Mouse (Mus musculus) liver, embryonic 14.5 days (tissue): ENCODE data around the gene Tes. TPM values are rescaled to one million over a fixed set of nuclear protein-coding genes. Genes with fewer than 3 reads are reported as not detected.
"Not testable (repeated sequence)": the region's sequence is repeated elsewhere in the genome, so short reads cannot be mapped to it uniquely, and the experiment has no call there.

Source experiments
- ATAC-seq: fragments of 200-750 bp; cut with Nextera tagmentation; 2 replicates; pipeline ENCODE4 v1.8.0; 2017; ENCODE audit warnings: moderate number of reproducible peaks, mild to moderate bottlenecking, moderate library complexity; ENCODE audit not compliant: insufficient read depth
- DNase-seq, 3 experiments: peaks; one replicate each; pipeline ENCODE4 v3.0.0-alpha.2; 2012 to 2013; ENCODE audit warnings: low read depth in 3 of 3, low spot score in 3 of 3
- H3K27ac ChIP-seq: fragments of 300-500 bp; sonication (generic); 2 replicates; pipeline ENCODE4 v1.5.1; 2014; ENCODE audit warnings: moderate library complexity, mild to moderate bottlenecking, control low read depth, inconsistent platforms
- H3K27me3 ChIP-seq: fragments of 300-500 bp; sonication (generic); 2 replicates; pipeline ENCODE4 v1.6.1; 2014; ENCODE audit warnings: mild to moderate bottlenecking, low read length, moderate library complexity; ENCODE audit not compliant: control insufficient read depth, insufficient read depth
- H3K36me3 ChIP-seq: fragments of 300-500 bp; sonication (generic); replicated peaks from 2 replicates; pipeline ENCODE4 v1.6.1; 2014; ENCODE audit warnings: low read depth; ENCODE audit not compliant: control insufficient read depth, insufficient read depth
- H3K4me1 ChIP-seq, 2 experiments: fragments of 200-500 bp in 1 of 2; fragments of 300-500 bp in 1 of 2; sonication (generic) in 1 of 2; replicated peaks; 2 replicates each; pipeline ENCODE4 v1.6.1; 2012 to 2014; ENCODE audit warnings: antibody characterized with exemption in 1 of 2, inconsistent platforms in 1 of 2, low read length in 1 of 2; ENCODE audit not compliant: control insufficient read depth in 2 of 2, insufficient read depth in 2 of 2
- H3K4me2 ChIP-seq: fragments of 300-500 bp; sonication (generic); 2 replicates; pipeline ENCODE4 v1.6.1; 2014; ENCODE audit warnings: low read depth, mild to moderate bottlenecking, control low read depth, moderate library complexity
- H3K4me3 ChIP-seq, 2 experiments: fragments of 200-500 bp in 1 of 2; fragments of 300-500 bp in 1 of 2; sonication (generic) in 1 of 2; 2 replicates each; pipeline ENCODE4 v1.5.1; 2012 to 2014; ENCODE audit warnings: low read depth in 2 of 2, low read length in 2 of 2, mild to moderate bottlenecking in 2 of 2, control low read depth in 1 of 2, inconsistent platforms in 1 of 2, moderate library complexity in 1 of 2; ENCODE audit not compliant: insufficient read depth in 1 of 2
- H3K9ac ChIP-seq: fragments of 300-500 bp; sonication (generic); replicated peaks from 2 replicates; pipeline ENCODE4 v1.6.1; 2014; ENCODE audit warnings: mild to moderate bottlenecking, control low read depth, moderate library complexity
- H3K9me3 ChIP-seq: fragments of 300-500 bp; sonication (generic); 2 replicates; pipeline ENCODE4 v1.6.1; 2016; ENCODE audit warnings: low read length, mixed read lengths; ENCODE audit not compliant: control insufficient read depth
- CTCF ChIP-seq: IDR thresholded peaks from 2 replicates; pipeline ENCODE4 v1.5.1; 2016; ENCODE audit warnings: antibody characterized with exemption, low read depth, control low read depth
- EP300 ChIP-seq: IDR thresholded peaks from 2 replicates; pipeline ENCODE4 v1.6.1; 2016; ENCODE audit warnings: antibody characterized with exemption, low read depth
- WGBS: fragments of 180-500 bp; shearing (Covaris S2); extraction: QIAGEN DNeasy Blood & Tissue Kit; methylation state at CpG from one replicate; pipeline ENCODE4 v1.1.7; 2014; ENCODE audit not compliant: insufficient replicate concordance; 5-methylcytosine and 5-hydroxymethylcytosine counted together
- polyA plus RNA-seq, 2 experiments: library from polyadenylated mRNA; depleted of rRNA in 1 of 2; stranded (reverse) in 1 of 2; unstranded in 1 of 2; fragments of >200 nt; fragmentation: Nextera tagmentation in 1 of 2; extraction: Ambion mirVana in 1 of 2; gene quantifications; 2 replicates each; pipeline versions ENCODE4 v1.2.1 to v1.2.3; 2012 to 2014

The Tes gene
- polyA plus RNA-seq, 2 experiments, result 2.6 to 4.5 TPM

DNA sequence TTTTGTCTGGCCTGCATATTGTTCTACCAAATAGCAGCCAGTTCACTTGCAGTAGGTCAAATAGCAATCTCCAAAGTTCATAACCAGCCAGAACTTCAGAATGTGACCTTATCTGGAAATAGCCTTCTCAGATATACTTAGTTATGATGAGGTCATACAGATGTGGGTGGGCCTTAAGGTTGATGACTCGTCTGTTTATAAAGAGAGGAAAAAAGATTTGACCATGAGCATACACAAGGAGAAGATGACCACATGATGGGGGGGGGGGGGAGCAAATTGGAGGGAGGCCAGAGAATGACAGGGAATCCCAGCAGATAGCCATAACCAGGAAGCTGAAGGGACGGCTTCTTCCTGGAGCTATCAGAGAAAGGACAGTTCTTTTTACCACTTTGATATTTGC is 9.3 kb upstream of the Tes start:
- Histone ChIP-seq H3K4me2 (no peak overlapping the region), H3K4me3 (no peak overlapping the region), H3K4me1 (no peaks in the 10 kb centered on the region), H3K27ac (no peak overlapping the region), H3K9me3 (no peaks in the 10 kb centered on the region), H3K36me3 (no peaks in the 10 kb centered on the region), H3K27me3 (no peaks in the 10 kb centered on the region), H3K9ac (no peak overlapping the region)
- ATAC-seq (no peak), DNase-seq (no peak)
- 28% methylated on average over 2 of the region's 2 CpGs for WGBS
- TF ChIP-seq EP300 (no peak), CTCF (no peak)

DNA sequence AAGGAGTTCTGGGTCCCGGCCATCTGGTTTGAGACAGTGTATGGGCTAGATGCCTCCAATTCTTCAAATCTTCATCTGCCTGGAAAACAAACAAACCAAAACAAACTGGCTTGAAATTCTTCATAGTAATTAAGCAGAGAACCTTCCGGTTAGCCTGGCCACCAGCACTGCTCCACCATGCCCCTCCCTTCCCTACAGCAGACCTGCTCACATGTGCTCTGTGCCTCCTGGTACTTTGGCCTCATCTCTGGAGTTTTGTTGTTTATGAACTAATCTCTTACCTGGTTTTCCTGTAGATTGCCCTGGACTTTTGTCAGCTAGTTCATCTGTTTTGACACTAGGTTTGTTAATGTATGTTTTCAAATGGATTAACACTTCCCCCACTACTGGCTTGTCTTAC is 5.4 kb upstream of the Tes start:
- WGBS, result 56% methylated on average over 2 of the region's 2 CpGs
- Histone ChIP-seq H3K9me3 (no peaks in the 10 kb centered on the region), H3K27me3 (no peaks in the 10 kb centered on the region), H3K4me1 (no peaks in the 10 kb centered on the region), H3K27ac (no peak overlapping the region), H3K4me2 (no peak overlapping the region), H3K36me3 (no peaks in the 10 kb centered on the region), H3K4me3 (no peak overlapping the region), H3K9ac (no peak overlapping the region)
- no peak for ATAC-seq
- TF ChIP-seq CTCF (no peak), EP300 (no peak)
- no peak for DNase-seq

DNA sequence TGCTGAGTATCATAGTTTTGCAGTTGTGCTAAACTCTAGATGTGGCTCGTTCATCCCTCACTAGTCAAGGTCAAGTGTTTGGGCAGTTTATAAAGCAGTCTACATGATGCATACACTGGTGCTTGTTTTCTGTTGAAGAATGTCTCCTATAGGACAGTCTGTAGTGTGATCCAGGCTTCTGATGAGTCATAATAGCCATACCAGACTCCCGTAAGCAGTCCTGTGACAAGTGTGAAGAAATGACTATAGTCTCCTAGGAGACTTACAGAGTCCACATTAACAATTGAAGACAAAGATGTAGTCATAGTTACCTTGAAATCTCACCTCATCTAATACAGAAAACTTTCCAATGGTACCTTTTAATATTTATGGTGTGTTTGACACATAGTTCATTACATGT is 4.8 kb upstream of the Tes start:
- 49% methylated on average over 2 of the region's 2 CpGs for WGBS
- no peak for DNase-seq

DNA sequence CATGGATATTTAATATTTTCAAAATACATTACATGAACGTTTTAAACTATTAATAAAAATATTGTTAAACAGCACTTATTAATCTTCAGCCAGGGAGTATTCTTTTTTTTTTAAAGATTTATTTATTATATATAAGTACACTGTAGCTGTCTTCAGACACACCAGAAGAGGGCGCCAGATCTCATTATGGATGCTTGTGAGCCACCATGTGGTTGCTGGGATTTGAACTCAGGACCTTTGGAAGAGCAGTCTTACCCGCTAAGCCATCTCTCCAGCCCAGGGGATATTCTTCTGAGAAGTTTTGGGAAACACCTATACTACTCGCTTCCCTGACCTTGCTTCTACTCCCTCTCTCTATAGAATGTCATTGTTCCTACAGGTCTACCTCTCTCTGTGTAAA is 3.1 kb upstream of the Tes start:
- H3K27me3 ChIP-seq, H3K9me3 ChIP-seq, H3K9ac ChIP-seq, DNase-seq, H3K27ac ChIP-seq, H3K4me2 ChIP-seq, H3K36me3 ChIP-seq, ATAC-seq, H3K4me1 ChIP-seq, H3K4me3 ChIP-seq: not testable (repeated sequence)
- WGBS, result 51% methylated on average over 4 of the region's 4 CpGs

More for the DNA sequence above, 4.8 kb upstream of the Tes start:
- no peak for ATAC-seq
- no peak overlapping the region for H3K27ac ChIP-seq
- H3K9me3 ChIP-seq, result no peaks in the 10 kb centered on the region
- peaks cover 3% of the 10 kb centered on the region for H3K27me3 ChIP-seq
- H3K9ac ChIP-seq, result no peak overlapping the region
- H3K4me1 ChIP-seq, result no peaks in the 10 kb centered on the region
- TF ChIP-seq EP300 (no peak), CTCF (no peak)
- H3K36me3 ChIP-seq, result no peaks in the 10 kb centered on the region
- no peak overlapping the region for H3K4me2 ChIP-seq
- no peak overlapping the region for H3K4me3 ChIP-seq

DNA sequence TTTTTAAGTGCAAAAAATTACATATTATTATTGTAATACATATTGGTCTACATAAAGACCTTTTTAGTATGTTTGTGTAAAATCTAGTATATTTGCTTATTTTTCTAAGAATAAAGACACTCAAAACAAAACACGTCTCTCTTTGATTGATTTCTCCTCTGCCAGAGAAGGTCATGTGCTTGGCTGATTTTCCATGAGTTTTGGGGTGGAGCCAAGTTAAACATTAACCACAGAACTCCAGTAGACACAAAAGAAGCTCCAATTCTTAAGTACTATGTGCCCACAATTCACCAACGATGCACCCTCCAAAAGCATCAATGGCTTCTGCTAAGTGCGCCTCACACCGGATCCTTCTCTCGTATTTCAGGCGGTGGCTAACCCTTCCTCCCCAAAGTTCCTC is 2.6 kb upstream of the Tes start:
- DNase-seq (no peak), ATAC-seq (no peak)
- no peak overlapping the region for H3K27ac ChIP-seq
- H3K4me1 ChIP-seq, result peaks cover 0 to 4% of the 10 kb centered on the region in 2 experiments; a peak in 1 of 4 replicates
- H3K27me3 ChIP-seq, result peaks cover 3% of the 10 kb centered on the region
- no peak overlapping the region for H3K4me2 ChIP-seq
- no peak overlapping the region for H3K9ac ChIP-seq
- TF ChIP-seq CTCF (no peak), EP300 (no peak)
- 67% methylated on average over 6 of the region's 6 CpGs for WGBS
- H3K4me3 ChIP-seq, result no peak overlapping the region
- no peaks in the 10 kb centered on the region for H3K36me3 ChIP-seq
- no peaks in the 10 kb centered on the region for H3K9me3 ChIP-seq

DNA sequence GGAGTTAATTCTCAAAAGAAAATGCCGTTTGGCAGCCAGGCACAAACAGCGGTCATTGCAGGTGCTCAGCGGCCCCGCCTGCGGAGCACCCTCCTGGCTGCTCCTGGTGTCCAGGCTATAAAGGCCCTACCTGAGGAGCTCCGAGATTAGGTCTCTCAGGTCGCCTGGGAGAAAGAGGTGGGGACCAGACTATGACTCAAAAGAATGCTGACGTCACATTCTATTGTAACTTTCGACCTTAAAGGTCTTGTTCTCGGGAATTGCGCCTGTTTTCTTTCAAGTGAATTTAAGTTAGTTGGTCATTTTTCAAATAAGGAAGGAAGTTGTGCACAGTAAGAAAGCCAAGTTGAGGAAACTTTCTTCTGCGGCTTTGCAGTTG is 831 bp downstream of the Tes start:
- no peak overlapping the region for H3K9ac ChIP-seq
- peak overlapping the region; percentile 69 for H3K4me2 ChIP-seq
- ATAC-seq, result no peak
- H3K27me3 ChIP-seq, result peaks cover 3% of the 10 kb centered on the region
- H3K27ac ChIP-seq, result no peak overlapping the region
- H3K4me3 ChIP-seq, result peak overlapping the region; percentile 54 to 67
- no peaks in the 10 kb centered on the region for H3K36me3 ChIP-seq
- 2% methylated on average over 12 of the region's 12 CpGs for WGBS
- DNase-seq, result no peak
- peaks cover 0 to 4% of the 10 kb centered on the region in 2 experiments; a peak in 1 of 4 replicates for H3K4me1 ChIP-seq
- no peaks in the 10 kb centered on the region for H3K9me3 ChIP-seq
- TF ChIP-seq CTCF (no peak), EP300 (no peak)
